Mouse (Mus musculus) limb, embryonic 10.5 days (tissue): ENCODE measurements at regions not wholly inside any gene's neighbourhood (a gene's known extent, or its start where the extent isn't known, plus 50 kb on each side); places are given as distances from the start of the nearest gene placed in this dataset.

Experiments used
- DNase-seq: peaks from one replicate; pipeline ENCODE4 v3.0.0-alpha.2; 2017; ENCODE audit warnings: low spot score
- H3K27ac ChIP-seq: fragments of 300-500 bp; sonication (generic); 2 replicates; pipeline ENCODE4 v1.5.1; 2016; ENCODE audit warnings: mild to moderate bottlenecking
- H3K27me3 ChIP-seq: fragments of 300-500 bp; sonication (generic); 2 replicates; pipeline ENCODE4 v1.6.1; 2016; ENCODE audit warnings: low read depth, mild to moderate bottlenecking; ENCODE audit not compliant: poor library complexity, severe bottlenecking
- H3K36me3 ChIP-seq: fragments of 300-500 bp; sonication (generic); 2 replicates; pipeline ENCODE4 v1.6.1; 2016; ENCODE audit warnings: mild to moderate bottlenecking, moderate library complexity
- H3K4me1 ChIP-seq: fragments of 300-500 bp; sonication (generic); 2 replicates; pipeline ENCODE4 v1.6.1; 2016
- H3K4me3 ChIP-seq: fragments of 300-500 bp; sonication (generic); 2 replicates; pipeline ENCODE4 v1.5.1; 2016; ENCODE audit warnings: mild to moderate bottlenecking, moderate library complexity
- H3K9me3 ChIP-seq: fragments of 300-500 bp; sonication (generic); replicated peaks from 2 replicates; pipeline ENCODE4 v1.6.1; 2016; ENCODE audit warnings: mild to moderate bottlenecking
- WGBS: fragments of 180-500 bp; shearing (Covaris S2); methylation state at CpG from one replicate; pipeline ENCODE4 v1.1.7; 2016; 5-methylcytosine and 5-hydroxymethylcytosine counted together

- 79% methylated on average over 6 of the region's 6 CpGs for WGBS
- no peaks in the 10 kb centered on the region for H3K36me3 ChIP-seq
- DNase-seq: no peak
- H3K4me3 ChIP-seq: no peak overlapping the region
- H3K27ac ChIP-seq: no peak overlapping the region
- H3K27me3 ChIP-seq: no peaks in the 10 kb centered on the region
- no peaks in the 10 kb centered on the region for H3K9me3 ChIP-seq
- no peaks in the 10 kb centered on the region for H3K4me1 ChIP-seq
Observed at GRCm38 (mm10) chr16:5342326-5342725, 86.5 kb upstream of the Eef2kmt start.

- WGBS: 95% methylated on average over 1 of the region's 1 CpGs
- no peaks in the 10 kb centered on the region for H3K27me3 ChIP-seq
- no peaks in the 10 kb centered on the region for H3K9me3 ChIP-seq
- no peak overlapping the region for H3K4me3 ChIP-seq
- no peaks in the 10 kb centered on the region for H3K36me3 ChIP-seq
- DNase-seq: no peak
- H3K4me1 ChIP-seq: no peaks in the 10 kb centered on the region
- H3K27ac ChIP-seq: no peak overlapping the region
Observed at GRCm38 (mm10) chr16:5316271-5316670, 60.5 kb upstream of the Eef2kmt start.

- DNase-seq: no peak
- H3K36me3 ChIP-seq: no peaks in the 10 kb centered on the region
- H3K27ac ChIP-seq: no peak overlapping the region
- no peaks in the 10 kb centered on the region for H3K4me1 ChIP-seq
- WGBS: 87% methylated on average over 6 of the region's 6 CpGs
- peaks cover 5% of the 10 kb centered on the region for H3K27me3 ChIP-seq
- no peak overlapping the region for H3K4me3 ChIP-seq
- no peaks in the 10 kb centered on the region for H3K9me3 ChIP-seq
Observed at GRCm38 (mm10) chr16:5313261-5313660, 57.5 kb upstream of the Eef2kmt start.

- 90% methylated on average over 9 of the region's 9 CpGs for whole genome bisulfite sequencing
- Histone ChIP-seq H3K9me3 (no peaks in the 10 kb centered on the region), H3K27ac (no peak overlapping the region), H3K27me3 (peaks cover 21% of the 10 kb centered on the region), H3K4me3 (no peak overlapping the region), H3K4me1 (peaks cover 6% of the 10 kb centered on the region), H3K36me3 (no peaks in the 10 kb centered on the region)
- no peak for DNase-seq
Observed at GRCm38 (mm10) chr16:5311456-5311855, 55.7 kb upstream of the Eef2kmt start.

- H3K4me3 ChIP-seq: no peak overlapping the region
- H3K27ac ChIP-seq: no peak overlapping the region
- H3K36me3 ChIP-seq: no peaks in the 10 kb centered on the region
- H3K4me1 ChIP-seq: peaks cover 6% of the 10 kb centered on the region
- no peaks in the 10 kb centered on the region for H3K9me3 ChIP-seq
- peaks cover 21% of the 10 kb centered on the region for H3K27me3 ChIP-seq
- DNase-seq: no peak
- WGBS: 94% methylated on average over 10 of the region's 10 CpGs
Observed at GRCm38 (mm10) chr16:5310736-5311135, 55.0 kb upstream of the Eef2kmt start.

- Histone ChIP-seq H3K4me3 (no peak overlapping the region), H3K4me1 (peaks cover 6% of the 10 kb centered on the region)
- WGBS: 61% methylated on average over 7 of the region's 7 CpGs
Observed at GRCm38 (mm10) chr16:5307761-5308160, 52.0 kb upstream of the Eef2kmt start.

GRCm38 (mm10) chr16:5307249-5307605 lies 51.4 kb upstream of the Eef2kmt start:
- no peaks in the 10 kb centered on the region for H3K9me3 ChIP-seq
- WGBS: 66% methylated on average over 7 of the region's 7 CpGs
- H3K36me3 ChIP-seq: no peaks in the 10 kb centered on the region
- H3K4me3 ChIP-seq: peak overlapping the region; percentile 54
- DNase-seq: no peak
- peaks cover 6% of the 10 kb centered on the region for H3K4me1 ChIP-seq
- 0 out of 2 replicates have a peak overlapping the region, but pooled peaks have one; percentile 64 for H3K27ac ChIP-seq
- peaks cover 21% of the 10 kb centered on the region for H3K27me3 ChIP-seq

More at GRCm38 (mm10) chr16:5307761-5308160, 52.0 kb upstream of the Eef2kmt start:
- H3K36me3 ChIP-seq: no peaks in the 10 kb centered on the region
- peaks cover 21% of the 10 kb centered on the region for H3K27me3 ChIP-seq
- DNase-seq: no peak
- no peaks in the 10 kb centered on the region for H3K9me3 ChIP-seq
- H3K27ac ChIP-seq: no peak overlapping the region

- H3K4me3 ChIP-seq: peak overlapping the region; percentile 54
- no peaks in the 10 kb centered on the region for H3K9me3 ChIP-seq
- no peaks in the 10 kb centered on the region for H3K36me3 ChIP-seq
- peaks cover 21% of the 10 kb centered on the region for H3K27me3 ChIP-seq
- peak; percentile 99 for DNase-seq
- peaks cover 6% of the 10 kb centered on the region for H3K4me1 ChIP-seq
- WGBS: 2% methylated on average over 36 of the region's 36 CpGs
- H3K27ac ChIP-seq: peak overlapping the region; percentile 64; the same call in 1 of the 2 replicates
Observed at GRCm38 (mm10) chr16:5306588-5307248, 50.9 kb upstream of the Eef2kmt start.
